Mouse (Mus musculus) erythroblast, embryonic 14.5 days (primary cell): Measurements from ENCODE around the gene Iqsec1.

Experiments
- GATA1 ChIP-seq: IDR thresholded peaks from 2 replicates; pipeline ENCODE4 v1.6.1; 2012; ENCODE audit warnings: low read length, inconsistent platforms, mixed read lengths
- TAL1 ChIP-seq: IDR thresholded peaks from 3 replicates; pipeline ENCODE4 v1.6.1; 2012; ENCODE audit warnings: low read length, inconsistent platforms, mixed read lengths

- no peak for TF ChIP-seq GATA1
- TF ChIP-seq TAL1, result no peak
These were observed 116.9 kb downstream of the Iqsec1 start for GRCm38 (mm10) chr6:90871581-90871980.
